Mouse (Mus musculus): ENCODE measurements around the gene Rraga. TPM values are rescaled to one million over a fixed set of nuclear protein-coding genes. Genes with fewer than 3 reads are reported as not detected.
A peak's percentile ranks its signal among the peaks of the same experiment; 100 is the strongest.

Gene Rraga
- polyA plus RNA-seq, 1 experiment from 2014 or later = 79.3 TPM

GRCm38 (mm10) chr4:86555035-86555707 lies 20.3 kb upstream of the Rraga start:
- H3K4me3 ChIP-seq = no peak overlapping the region
- H3K4me1 ChIP-seq = no peaks in the 10 kb centered on the region
- WGBS = 30% methylated on average over 6 of the region's 6 CpGs
- no peak overlapping the region for H3K27ac ChIP-seq
- H3K36me3 ChIP-seq = no peaks in the 10 kb centered on the region
- ATAC-seq (ENCODE audit: low FRiP score, low read depth) = peak; percentile 25; the same call in 1 of the 2 replicates
- no peaks in the 10 kb centered on the region for H3K27me3 ChIP-seq (replicated peaks)
- H3K9me3 ChIP-seq = no peaks in the 10 kb centered on the region
- no peak overlapping the region for H3K4me2 ChIP-seq (replicated peaks)
- H3K9ac ChIP-seq = no peak overlapping the region

- H3K36me3 ChIP-seq = no peaks in the 10 kb centered on the region
- no peaks in the 10 kb centered on the region for H3K9me3 ChIP-seq
- no peak for ATAC-seq (ENCODE audit: low FRiP score, low read depth)
- H3K4me3 ChIP-seq = no peak overlapping the region
- WGBS = 63% methylated on average over 7 of the region's 7 CpGs
- no peaks in the 10 kb centered on the region for H3K4me1 ChIP-seq
- H3K4me2 ChIP-seq (replicated peaks) = no peak overlapping the region
- H3K9ac ChIP-seq = no peak overlapping the region
- H3K27ac ChIP-seq = no peak overlapping the region
- H3K27me3 ChIP-seq (replicated peaks) = no peaks in the 10 kb centered on the region
Measured at GRCm38 (mm10) chr4:86557371-86557770, 18.1 kb upstream of the Rraga start.

GRCm38 (mm10) chr4:86558228-86558627 lies 17.2 kb upstream of the Rraga start, which contains the start of gene Saxo1:
Saxo1 (minus strand) TSS chr4:86558328.
- WGBS = 93% methylated on average over 7 of the region's 7 CpGs
- no peak within 1 kb of the TSS for H3K4me2 ChIP-seq (replicated peaks)
- H3K9me3 ChIP-seq = no peaks in the 10 kb centered on the region
- H3K4me3 ChIP-seq = no peak within 1 kb of the TSS
- no peak within 1 kb of the TSS for H3K27ac ChIP-seq
- no peaks in the 10 kb centered on the region for H3K27me3 ChIP-seq (replicated peaks)
- no peaks in the 10 kb centered on the region for H3K4me1 ChIP-seq
- no peak within 1 kb of the TSS for H3K9ac ChIP-seq
- no peaks in the 10 kb centered on the region for H3K36me3 ChIP-seq
- no peak for ATAC-seq (ENCODE audit: low FRiP score, low read depth)

DNA sequence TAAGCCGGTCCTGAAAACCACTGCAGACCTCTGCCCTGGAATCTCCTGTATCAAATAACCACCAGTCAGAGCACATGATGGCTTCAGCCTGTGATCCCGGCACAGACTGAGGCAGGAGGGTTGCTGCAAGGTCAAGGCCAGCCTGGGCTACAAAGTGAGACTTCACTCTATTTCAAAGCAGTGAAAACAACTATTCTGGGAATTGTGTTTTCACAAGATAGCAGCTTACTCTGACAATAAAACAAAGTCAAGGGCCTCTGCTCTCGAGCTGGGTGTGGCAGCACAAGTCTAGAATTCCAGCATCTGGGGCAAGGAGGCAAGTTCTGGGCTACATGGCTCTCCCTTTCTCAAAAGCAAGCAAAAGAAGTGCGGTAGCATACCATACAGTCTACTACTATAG lies 16.5 kb upstream of the Rraga start:
- Histone ChIP-seq H3K9me3 (no peaks in the 10 kb centered on the region), H3K4me2 (replicated peaks) (no peak overlapping the region), H3K4me3 (no peak overlapping the region), H3K27me3 (replicated peaks) (no peaks in the 10 kb centered on the region), H3K9ac (no peak overlapping the region), H3K4me1 (no peaks in the 10 kb centered on the region), H3K36me3 (no peaks in the 10 kb centered on the region), H3K27ac (no peak overlapping the region)
- 79% methylated on average over 4 of the region's 4 CpGs for WGBS
- ATAC-seq (ENCODE audit: low FRiP score, low read depth) = no peak

- Histone ChIP-seq H3K9me3 (no peaks in the 10 kb centered on the region), H3K27me3 (replicated peaks) (no peaks in the 10 kb centered on the region), H3K27ac (no peak overlapping the region), H3K9ac (no peak overlapping the region), H3K4me1 (no peaks in the 10 kb centered on the region), H3K4me3 (no peak overlapping the region), H3K36me3 (no peaks in the 10 kb centered on the region), H3K4me2 (replicated peaks) (no peak overlapping the region)
- no peak for ATAC-seq (ENCODE audit: low FRiP score, low read depth)
- WGBS = 92% methylated on average over 3 of the region's 3 CpGs
Measured at GRCm38 (mm10) chr4:86561061-86561460, 14.4 kb upstream of the Rraga start.

DNA sequence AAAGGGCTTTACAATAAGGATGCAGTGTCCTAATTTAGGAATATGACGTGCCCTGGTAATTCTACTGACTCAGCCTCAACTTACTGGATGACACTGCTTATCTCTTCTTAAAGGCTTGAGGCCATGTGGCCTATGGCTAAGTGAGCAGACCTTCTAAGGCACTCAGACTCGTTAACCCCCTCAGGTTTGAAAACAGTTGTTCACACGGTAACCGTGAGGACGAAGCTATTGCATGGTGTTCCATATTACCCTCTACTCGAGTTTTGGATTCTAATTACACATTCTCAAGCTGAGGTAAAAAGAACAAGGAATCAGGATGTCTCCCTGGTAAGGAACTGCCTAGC lies 557 bp upstream of the Rraga start:
- Histone ChIP-seq H3K4me1 (peaks cover 20% of the 10 kb centered on the region), H3K9me3 (no peaks in the 10 kb centered on the region), H3K4me2 (replicated peaks) (peak overlapping the region; percentile 90), H3K27ac (peak overlapping the region; percentile 97), H3K27me3 (replicated peaks) (no peaks in the 10 kb centered on the region), H3K4me3 (peak overlapping the region; percentile 82), H3K9ac (peak overlapping the region; percentile 93), H3K36me3 (peaks cover 2% of the 10 kb centered on the region; the same call in 1 of the 2 replicates)
- WGBS = 12% methylated on average over 6 of the region's 6 CpGs
- ATAC-seq (ENCODE audit: low FRiP score, low read depth) = peak; percentile 55

DNA sequence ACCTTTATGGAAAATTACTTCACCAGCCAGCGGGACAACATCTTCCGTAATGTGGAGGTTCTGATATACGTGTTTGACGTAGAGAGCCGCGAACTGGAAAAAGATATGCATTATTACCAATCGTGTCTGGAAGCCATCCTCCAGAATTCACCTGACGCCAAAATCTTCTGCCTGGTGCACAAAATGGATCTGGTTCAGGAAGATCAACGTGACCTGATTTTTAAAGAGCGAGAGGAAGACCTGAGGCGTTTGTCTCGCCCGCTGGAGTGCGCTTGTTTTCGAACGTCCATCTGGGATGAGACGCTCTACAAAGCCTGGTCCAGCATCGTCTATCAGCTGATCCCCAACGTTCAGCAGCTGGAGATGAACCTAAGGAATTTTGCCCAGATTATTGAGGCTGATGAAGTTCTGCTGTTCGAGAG lies 663 bp downstream of the Rraga start:
- Histone ChIP-seq H3K9ac (peak overlapping the region; percentile 93), H3K27me3 (replicated peaks) (no peaks in the 10 kb centered on the region), H3K9me3 (no peaks in the 10 kb centered on the region), H3K4me1 (peaks cover 20% of the 10 kb centered on the region), H3K4me3 (peak overlapping the region; percentile 82), H3K4me2 (replicated peaks) (peak overlapping the region; percentile 90), H3K36me3 (peaks cover 8% of the 10 kb centered on the region; the same call in 1 of the 2 replicates), H3K27ac (peak overlapping the region; percentile 97; the same call in 1 of the 2 replicates)
- under 1% methylated on average over 20 of the region's 20 CpGs for WGBS
- ATAC-seq (ENCODE audit: low FRiP score, low read depth) = no peak

- H3K27ac ChIP-seq = no peak overlapping the region
Measured at GRCm38 (mm10) chr4:86576630-86577225, 1.3 kb downstream of the Rraga start.

DNA sequence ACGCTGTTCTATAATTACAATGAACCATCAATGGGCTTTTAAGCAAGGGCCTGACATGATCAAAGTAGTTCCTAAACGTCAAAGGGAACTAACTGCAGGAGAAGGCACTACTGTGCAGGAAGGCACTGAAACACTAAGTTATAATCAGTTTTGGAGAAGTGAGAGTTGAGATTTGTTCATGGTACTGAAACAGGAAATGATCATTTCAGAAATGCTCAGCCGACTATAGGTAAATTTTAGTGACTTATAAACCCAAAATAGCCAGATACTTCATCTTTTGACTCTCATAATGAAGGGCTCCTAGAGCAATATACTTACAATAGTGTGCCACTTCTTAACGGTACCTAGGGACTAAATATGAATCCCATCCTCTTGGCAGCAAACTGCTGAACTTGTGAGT lies 4.6 kb downstream of the Rraga start:
- H3K27me3 ChIP-seq (replicated peaks) = no peaks in the 10 kb centered on the region
- no peak overlapping the region for H3K9ac ChIP-seq
- ATAC-seq (ENCODE audit: low FRiP score, low read depth) = no peak
- H3K4me2 ChIP-seq (replicated peaks) = no peak overlapping the region
- no peak overlapping the region for H3K4me3 ChIP-seq
- peaks cover 33% of the 10 kb centered on the region for H3K36me3 ChIP-seq
- H3K4me1 ChIP-seq = peaks cover 17% of the 10 kb centered on the region
- no peak overlapping the region for H3K27ac ChIP-seq
- WGBS = 62% methylated on average over 4 of the region's 4 CpGs
- no peaks in the 10 kb centered on the region for H3K9me3 ChIP-seq

More at GRCm38 (mm10) chr4:86576630-86577225, 1.3 kb downstream of the Rraga start:
- H3K27me3 ChIP-seq (replicated peaks) = no peaks in the 10 kb centered on the region
- 12% methylated on average over 11 of the region's 11 CpGs for WGBS
- H3K36me3 ChIP-seq = peaks cover 8% of the 10 kb centered on the region; the same call in 1 of the 2 replicates
- peak overlapping the region; percentile 90 for H3K4me2 ChIP-seq (replicated peaks)
- H3K4me3 ChIP-seq = peak overlapping the region; percentile 82
- peaks cover 20% of the 10 kb centered on the region for H3K4me1 ChIP-seq
- peak overlapping the region; percentile 93 for H3K9ac ChIP-seq
- H3K9me3 ChIP-seq = no peaks in the 10 kb centered on the region
- no peak for ATAC-seq (ENCODE audit: low FRiP score, low read depth)

DNA sequence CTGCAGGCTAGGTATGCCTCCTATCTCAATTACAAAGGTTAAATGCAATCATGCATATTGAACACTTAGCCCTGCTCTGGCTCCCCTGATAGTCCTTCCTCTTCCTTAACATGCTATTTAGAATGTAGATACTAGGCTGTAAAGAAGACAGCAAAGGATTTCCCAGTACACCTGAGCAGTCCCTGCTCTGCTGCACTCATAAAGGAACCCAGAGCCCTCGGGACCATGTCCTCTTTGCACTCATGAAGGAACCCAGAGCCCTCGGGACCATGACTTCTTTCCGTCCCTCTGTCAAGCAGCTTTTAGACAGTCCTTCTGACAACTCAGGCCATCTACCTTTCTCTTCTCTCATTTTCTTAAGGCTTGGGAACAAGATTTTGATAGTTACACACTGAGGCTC lies 5.1 kb downstream of the Rraga start:
- Histone ChIP-seq H3K27ac (no peak overlapping the region), H3K4me1 (peaks cover 17% of the 10 kb centered on the region), H3K4me2 (replicated peaks) (no peak overlapping the region), H3K9ac (no peak overlapping the region), H3K36me3 (peaks cover 38% of the 10 kb centered on the region), H3K4me3 (no peak overlapping the region), H3K9me3 (no peaks in the 10 kb centered on the region), H3K27me3 (replicated peaks) (no peaks in the 10 kb centered on the region)
- ATAC-seq (ENCODE audit: low FRiP score, low read depth) = no peak
- 87% methylated on average over 3 of the region's 3 CpGs for WGBS

DNA sequence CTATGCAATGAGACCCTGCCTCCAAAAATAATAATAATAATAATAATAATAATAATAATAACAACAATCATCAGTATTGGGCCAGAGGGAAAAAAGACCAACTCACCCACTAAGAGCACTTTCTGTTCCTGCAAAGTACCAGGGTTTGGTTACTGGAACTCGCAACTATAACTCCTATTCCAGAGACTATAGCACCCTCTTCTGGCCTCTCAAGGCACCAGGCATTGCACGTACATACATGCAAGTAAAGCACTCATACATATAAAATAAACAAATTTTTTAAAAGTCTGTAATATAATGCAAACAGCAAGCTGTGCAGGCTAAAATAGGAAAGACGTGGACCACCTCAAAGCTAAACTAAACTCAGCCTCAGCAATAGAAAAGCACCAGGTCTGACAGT lies 12.8 kb downstream of the Rraga start:
- Histone ChIP-seq H3K4me1 (no peaks in the 10 kb centered on the region), H3K36me3 (peaks cover 45% of the 10 kb centered on the region), H3K9me3 (no peaks in the 10 kb centered on the region), H3K4me2 (replicated peaks) (no peak overlapping the region), H3K4me3 (no peak overlapping the region), H3K27me3 (replicated peaks) (no peaks in the 10 kb centered on the region), H3K27ac (no peak overlapping the region), H3K9ac (no peak overlapping the region)
- 87% methylated on average over 3 of the region's 3 CpGs for WGBS
- no peak for ATAC-seq (ENCODE audit: low FRiP score, low read depth)

DNA sequence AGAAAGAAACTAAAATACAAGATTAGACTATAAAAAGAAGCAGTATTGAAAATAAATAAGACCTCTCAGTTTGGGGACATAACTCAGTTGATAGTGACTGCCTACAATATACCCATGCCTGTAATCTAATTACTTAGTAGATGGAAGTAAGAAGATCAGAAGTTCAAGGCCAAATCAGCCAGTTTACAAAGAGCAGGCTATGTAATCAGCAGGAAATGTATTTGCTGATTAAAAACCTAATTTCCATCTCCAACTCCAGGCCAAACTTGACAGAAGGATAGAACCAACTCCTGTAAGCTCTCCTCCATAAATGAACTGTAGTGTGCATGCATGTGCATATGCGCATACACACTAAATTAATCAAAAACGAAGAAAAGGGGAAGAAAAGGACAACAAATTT lies 15.8 kb downstream of the Rraga start:
- Histone ChIP-seq H3K27ac (no peak overlapping the region), H3K9me3 (no peaks in the 10 kb centered on the region), H3K4me3 (no peak overlapping the region), H3K27me3 (replicated peaks) (no peaks in the 10 kb centered on the region), H3K36me3 (peaks cover 24% of the 10 kb centered on the region; the same call in 1 of the 2 replicates), H3K4me1 (no peaks in the 10 kb centered on the region), H3K4me2 (replicated peaks) (no peak overlapping the region), H3K9ac (no peak overlapping the region)
- 90% methylated on average over 2 of the region's 2 CpGs for WGBS
- ATAC-seq (ENCODE audit: low FRiP score, low read depth) = no peak
